Mouse (Mus musculus) spleen, adult 2 months (tissue): Measurements from ENCODE around the gene Usb1. TPM values are rescaled to one million over a fixed set of nuclear protein-coding genes. Genes with fewer than 3 reads are reported as not detected.
"Not testable (repeated sequence)": the region's sequence is repeated elsewhere in the genome, so short reads cannot be mapped to it uniquely, and the experiment has no call there.

Source experiments
- DNase-seq, 2 experiments: peaks; one replicate each; pipeline versions ENCODE4 v3.0.0 to v3.0.0-alpha.2; 2012 to 2021; ENCODE audit warnings: low spot score in 2 of 2, low read depth in 1 of 2
- H3K27ac ChIP-seq: fragments of 200-500 bp; 2 replicates; pipeline ENCODE4 v1.5.1; 2012; ENCODE audit warnings: low read length, inconsistent platforms; ENCODE audit not compliant: insufficient read depth
- H3K27me3 ChIP-seq: fragments of 200-500 bp; 2 replicates; pipeline ENCODE4 v1.6.1; 2012; ENCODE audit warnings: mild to moderate bottlenecking, moderate library complexity, low read length, inconsistent platforms; ENCODE audit not compliant: control insufficient read depth, insufficient read depth
- H3K36me3 ChIP-seq: fragments of 200-500 bp; 2 replicates; pipeline ENCODE4 v1.6.1; 2012; ENCODE audit warnings: mild to moderate bottlenecking, low read length, inconsistent platforms; ENCODE audit not compliant: control insufficient read depth, insufficient read depth
- H3K4me1 ChIP-seq: fragments of 200-500 bp; 2 replicates; pipeline ENCODE4 v1.6.1; 2011; ENCODE audit warnings: inconsistent platforms; ENCODE audit not compliant: control insufficient read depth, insufficient read depth, insufficient read length
- H3K4me3 ChIP-seq: fragments of 200-500 bp; 2 replicates; pipeline ENCODE4 v1.5.1; 2011; ENCODE audit warnings: mild to moderate bottlenecking, inconsistent platforms; ENCODE audit not compliant: insufficient read depth, insufficient read length; ENCODE audit errors: extremely low read depth
- CTCF ChIP-seq: fragments of 200-500 bp; IDR thresholded peaks from 2 replicates; pipeline ENCODE4 v1.5.1; 2011; ENCODE audit warnings: mild to moderate bottlenecking, inconsistent platforms; ENCODE audit not compliant: insufficient read depth, insufficient read length, insufficient replicate concordance; ENCODE audit errors: extremely low read depth
- POLR2A ChIP-seq: fragments of 200-500 bp; IDR thresholded peaks from 2 replicates; pipeline ENCODE4 v1.6.1; 2011; ENCODE audit warnings: low read depth, low read length, inconsistent platforms
- WGBS: fragments of 180-500 bp; shearing (Covaris S2); methylation state at CpG from one replicate; pipeline ENCODE4 v1.1.7; 2018; 5-methylcytosine and 5-hydroxymethylcytosine counted together
- polyA plus RNA-seq: library from polyadenylated mRNA; depleted of rRNA; stranded (reverse); fragments of >200 nt; gene quantifications from 2 replicates; pipeline ENCODE4 v1.2.3, GENCODE M21; 2012

Gene Usb1
- polyA plus RNA-seq, 1 experiment: 27.4 TPM

- WGBS: 82% methylated on average over 7 of the region's 7 CpGs
- Histone ChIP-seq H3K27me3 (no peaks in the 10 kb centered on the region), H3K27ac (no peak overlapping the region), H3K4me1 (no peaks in the 10 kb centered on the region), H3K36me3 (no peaks in the 10 kb centered on the region), H3K4me3 (no peak overlapping the region)
- DNase-seq: no peak
- TF ChIP-seq CTCF (no peak), POLR2A (no peak)
Measured at GRCm38 (mm10) chr8:95375374-95375930, 43.4 kb downstream of the Usb1 start.

DNA sequence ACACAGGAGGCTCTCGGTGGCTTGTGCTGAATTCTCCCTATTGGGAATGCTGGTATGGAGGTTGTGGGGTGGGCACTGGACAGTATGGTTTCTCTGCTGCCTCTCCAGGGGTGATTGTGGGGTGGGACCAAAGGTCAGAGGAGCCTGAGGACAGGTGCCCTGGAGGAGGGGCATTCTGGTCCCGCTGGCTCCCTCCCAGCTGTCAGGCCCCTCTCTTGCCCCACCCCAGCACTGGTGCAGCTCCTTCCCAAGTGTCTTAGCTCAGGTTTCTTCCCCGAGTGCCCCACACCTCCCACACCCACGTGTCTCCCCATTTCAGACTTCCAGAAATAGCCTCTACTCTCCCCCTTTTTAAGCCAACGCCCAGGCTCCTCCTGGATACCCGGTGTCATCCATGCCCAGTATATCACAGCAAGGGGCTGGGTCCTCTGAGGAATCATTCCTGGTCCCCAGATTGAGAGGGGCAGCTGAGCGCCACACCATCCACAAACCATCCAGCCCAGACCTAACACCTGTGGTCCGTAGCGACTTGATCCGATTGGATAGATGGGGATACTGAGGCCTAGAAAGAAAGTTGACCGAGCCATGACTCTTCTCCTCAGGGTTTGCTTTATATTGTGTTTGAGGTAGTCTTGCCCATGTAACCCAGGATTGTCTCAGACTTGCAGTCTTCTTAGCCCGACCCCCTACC, 44.4 kb downstream of the Usb1 start:
- 87% methylated on average over 12 of the region's 12 CpGs for WGBS
- TF ChIP-seq POLR2A (no peak), CTCF (no peak)
- H3K4me3 ChIP-seq: no peak overlapping the region
- no peak for DNase-seq
- no peaks in the 10 kb centered on the region for H3K36me3 ChIP-seq
- no peaks in the 10 kb centered on the region for H3K27me3 ChIP-seq
- no peak overlapping the region for H3K27ac ChIP-seq
- H3K4me1 ChIP-seq: no peaks in the 10 kb centered on the region

- Histone ChIP-seq H3K27ac (no peak overlapping the region), H3K27me3 (no peaks in the 10 kb centered on the region), H3K4me3 (no peak overlapping the region), H3K4me1 (no peaks in the 10 kb centered on the region), H3K36me3 (no peaks in the 10 kb centered on the region)
- no peak for DNase-seq
- 81% methylated on average over 4 of the region's 4 CpGs for WGBS
- TF ChIP-seq CTCF (no peak), POLR2A (no peak)
Measured at GRCm38 (mm10) chr8:95377101-95377500, 45.0 kb downstream of the Usb1 start.

GRCm38 (mm10) chr8:95377863-95378291, 45.8 kb downstream of the Usb1 start:
- Histone ChIP-seq H3K27ac (no peak overlapping the region), H3K27me3 (no peaks in the 10 kb centered on the region), H3K36me3 (no peaks in the 10 kb centered on the region), H3K4me1 (no peaks in the 10 kb centered on the region), H3K4me3 (no peak overlapping the region)
- WGBS: 58% methylated on average over 7 of the region's 7 CpGs
- DNase-seq: no peak
- no peak for TF ChIP-seq POLR2A
- no peak for TF ChIP-seq CTCF

- not testable (repeated sequence) for H3K4me3 ChIP-seq, H3K4me1 ChIP-seq, H3K27me3 ChIP-seq, DNase-seq, H3K36me3 ChIP-seq, H3K27ac ChIP-seq
- WGBS: 96% methylated on average over 11 of the region's 11 CpGs
Measured at GRCm38 (mm10) chr8:95378928-95379327, 46.8 kb downstream of the Usb1 start.

DNA sequence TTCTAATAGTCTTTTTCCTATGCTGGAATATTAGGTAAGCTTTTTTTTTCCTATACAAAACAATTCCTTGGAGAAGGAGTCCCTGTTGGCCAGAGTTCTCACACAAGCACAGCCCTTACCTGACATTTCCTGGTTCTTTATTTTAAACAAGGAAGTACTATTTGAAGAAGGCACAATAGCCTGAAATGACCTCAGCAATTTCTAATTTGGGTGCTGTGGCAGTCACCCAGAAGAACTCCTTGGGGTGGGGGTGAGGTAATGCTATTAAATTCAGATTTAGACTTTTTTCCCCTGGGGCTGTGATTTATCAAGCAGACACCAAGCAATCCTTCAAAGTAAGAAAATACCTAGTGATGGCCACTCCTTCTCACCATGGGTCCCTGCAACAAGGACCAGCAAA, 48.9 kb downstream of the Usb1 start:
- Histone ChIP-seq H3K4me3 (no peak overlapping the region), H3K27ac (no peak overlapping the region), H3K36me3 (no peaks in the 10 kb centered on the region), H3K27me3 (no peaks in the 10 kb centered on the region), H3K4me1 (no peaks in the 10 kb centered on the region)
- DNase-seq: no peak
- no peak for TF ChIP-seq POLR2A
- TF ChIP-seq CTCF: no peak

DNA sequence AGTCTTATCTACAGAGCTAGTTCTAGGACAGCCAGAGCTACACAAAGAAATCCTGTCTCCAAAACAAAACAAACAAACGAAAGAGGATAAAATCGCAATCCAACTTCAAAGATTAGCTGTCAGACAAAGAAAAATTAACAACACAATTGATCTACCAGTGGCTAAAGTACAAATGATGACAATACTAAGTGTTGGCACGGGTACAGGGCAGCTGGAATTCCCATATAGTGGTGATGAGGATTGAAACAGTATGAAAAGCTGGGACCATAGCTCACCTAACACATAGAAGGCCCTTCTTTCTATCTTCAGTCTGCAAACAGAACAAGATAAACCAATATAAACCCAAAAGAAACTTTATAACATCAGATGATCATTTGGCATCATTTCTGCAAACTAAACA, 49.5 kb downstream of the Usb1 start:
- H3K27ac ChIP-seq: no peak overlapping the region
- H3K36me3 ChIP-seq: no peaks in the 10 kb centered on the region
- H3K4me1 ChIP-seq: no peaks in the 10 kb centered on the region
- 80% methylated on average over 3 of the region's 3 CpGs for whole genome bisulfite sequencing
- TF ChIP-seq CTCF (no peak), POLR2A (no peak)
- H3K27me3 ChIP-seq: no peaks in the 10 kb centered on the region
- H3K4me3 ChIP-seq: no peak overlapping the region
- DNase-seq: no peak
